Mouse (Mus musculus): Measurements from ENCODE around the gene Tcea2.

The Tcea2 gene

GRCm38 (mm10) chr2:181698241-181698640 lies 18.1 kb downstream of the Tcea2 start, which contains the start of gene Lkaaear1:
Gene Lkaaear1 (minus strand): TSS chr2:181698442.
- CTCF ChIA-PET, result no interaction called here

DNA sequence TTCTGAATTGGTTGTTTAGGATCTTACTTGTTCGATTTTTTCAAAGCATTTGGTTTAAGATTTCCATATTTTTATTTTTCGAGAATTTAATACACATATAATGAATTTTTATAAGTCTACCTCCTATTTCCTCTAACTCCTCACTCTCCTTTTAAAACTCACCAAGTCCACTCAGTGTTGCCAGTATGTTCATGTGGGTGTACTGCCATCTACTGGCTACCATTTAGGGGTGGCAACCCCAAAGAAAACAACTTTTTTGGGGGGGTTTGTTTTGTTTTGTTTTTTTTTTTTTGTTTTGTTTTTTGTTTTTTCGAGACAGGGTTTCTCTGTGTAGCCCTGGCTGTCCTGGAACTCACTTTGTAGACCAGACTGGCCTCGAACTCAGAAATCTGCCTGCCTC lies 26.6 kb downstream of the Tcea2 start:
- CTCF ChIA-PET, result interaction anchor here (0.7 to 1.8 kb wide), 2 partner anchors 48 to 50 kb away, joined by 3 to 8 read pairs; no protein-coding TSS in a partner anchor

DNA sequence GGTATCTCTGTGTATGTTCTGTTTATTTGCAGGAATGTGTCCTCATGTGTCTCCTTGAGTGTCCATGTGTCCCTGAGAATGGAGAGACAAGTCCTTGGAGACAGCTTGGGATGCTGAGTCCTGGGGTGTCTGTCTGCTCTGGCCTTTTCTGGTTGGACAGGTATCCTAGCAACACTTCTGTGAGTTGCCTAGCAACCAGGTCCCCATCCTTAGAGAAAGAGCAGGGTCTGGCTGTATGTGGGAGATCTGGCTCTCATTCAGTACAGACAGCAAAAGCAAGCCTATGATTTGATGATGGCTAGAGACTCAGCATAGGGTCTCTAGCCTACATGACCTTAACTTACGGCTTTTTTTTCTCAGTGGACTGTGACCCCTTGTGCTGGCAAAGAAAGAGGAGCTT lies 33.6 kb downstream of the Tcea2 start:
- CTCF ChIA-PET, result no interaction called here

- CTCF ChIA-PET, result no interaction called here
Measured at GRCm38 (mm10) chr2:181714903-181715326, 34.8 kb downstream of the Tcea2 start, which contains the start of gene Oprl1. Gene Oprl1 (plus strand): TSS chr2:181715016.

DNA sequence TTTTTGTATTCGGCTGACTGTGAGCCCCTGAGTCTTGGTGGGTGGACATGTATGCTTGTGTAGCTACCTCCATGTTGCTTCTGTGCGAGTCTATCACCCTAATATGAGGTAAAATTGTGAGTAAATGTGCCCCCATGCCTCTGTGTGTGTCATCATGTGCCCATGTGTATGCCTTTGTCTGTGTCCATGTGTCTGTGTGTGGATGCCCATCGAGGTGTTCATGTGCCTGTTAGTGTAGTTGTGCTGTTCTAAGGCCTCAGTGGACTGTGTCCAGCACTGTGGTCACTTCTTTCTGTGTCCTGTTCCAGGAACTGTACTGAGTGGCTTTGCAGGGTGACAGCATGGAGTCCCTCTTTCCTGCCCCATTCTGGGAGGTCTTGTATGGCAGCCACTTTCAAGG lies 35.3 kb downstream of the Tcea2 start:
- CTCF ChIA-PET, result no interaction called here

DNA sequence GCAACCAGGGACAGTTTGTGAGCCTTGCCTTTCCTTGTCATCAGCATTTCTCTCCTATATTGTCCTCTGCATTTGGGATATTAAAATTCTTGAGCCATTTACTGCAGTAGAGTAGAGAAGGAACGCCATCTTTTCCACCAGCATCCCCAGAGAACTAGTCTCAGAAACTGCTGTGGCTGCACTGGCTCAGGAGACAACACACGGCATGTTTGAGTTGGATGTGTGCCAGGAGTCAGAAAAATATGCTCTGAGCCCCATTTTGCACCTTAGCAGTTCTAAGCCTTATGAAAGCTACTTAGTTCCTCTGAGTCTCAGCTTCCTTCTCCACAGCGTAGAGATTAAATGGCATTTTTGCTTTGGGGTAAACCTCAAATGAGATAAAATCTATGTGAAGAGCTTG lies 36.9 kb downstream of the Tcea2 start:
- CTCF ChIA-PET, result no interaction called here

DNA sequence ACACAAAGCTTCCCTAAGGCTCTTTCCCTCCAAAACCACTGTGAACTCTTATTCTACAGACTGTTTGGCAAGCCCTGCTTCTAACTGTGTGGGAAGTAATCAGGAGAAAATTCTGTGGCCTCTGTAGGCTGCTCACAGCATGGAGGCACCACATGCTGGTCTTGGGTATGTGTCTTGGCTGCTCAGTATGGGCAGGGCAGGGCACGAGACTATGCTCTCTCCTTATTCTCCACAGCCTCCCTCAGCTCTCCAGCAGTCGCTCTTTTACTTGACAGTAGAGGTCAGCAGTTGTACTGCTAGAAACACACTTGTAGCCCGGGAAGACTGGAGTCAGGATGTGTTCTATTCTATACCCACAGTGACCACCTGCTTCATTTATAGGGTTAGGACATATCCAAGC lies 40.0 kb downstream of the Tcea2 start:
- CTCF ChIA-PET, result no interaction called here

DNA sequence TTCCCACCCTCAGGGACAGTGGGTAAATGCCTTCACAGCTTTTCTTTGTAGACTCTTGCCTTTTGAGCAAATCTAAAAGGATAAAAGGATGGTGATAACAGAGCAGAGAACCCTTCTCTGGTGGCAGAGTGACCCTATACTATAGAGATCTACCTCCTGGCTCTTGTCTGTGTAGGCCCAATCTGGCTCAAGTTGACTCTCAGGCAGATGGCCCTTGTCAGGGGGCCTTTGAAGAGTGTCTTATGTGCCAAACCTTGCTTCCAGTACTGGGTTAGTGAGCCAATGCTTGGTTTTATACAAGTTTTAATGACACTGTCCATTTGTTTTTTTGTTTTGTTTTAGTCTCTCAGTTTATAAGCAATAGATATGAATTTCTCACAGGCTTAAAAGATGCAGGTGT lies 41.1 kb downstream of the Tcea2 start:
- CTCF ChIA-PET, result no interaction called here

GRCm38 (mm10) chr2:181722213-181722612 lies 42.1 kb downstream of the Tcea2 start:
- CTCF ChIA-PET, result no interaction called here

GRCm38 (mm10) chr2:181727659-181728262 lies 47.7 kb downstream of the Tcea2 start:
- CTCF ChIA-PET, result no interaction called here

- CTCF ChIA-PET, result no interaction called here
Measured at GRCm38 (mm10) chr2:181730051-181730450, 49.9 kb downstream of the Tcea2 start.
